Mouse (Mus musculus): ENCODE measurements around the gene Synpo2l.
A peak's percentile ranks its signal among the peaks of the same experiment; 100 is the strongest.
"Not testable (repeated sequence)": the region's sequence is repeated elsewhere in the genome, so short reads cannot be mapped to it uniquely, and the experiment has no call there.

Synpo2l gene

GRCm38 (mm10) chr14:20668154-20668810, at the start of gene Synpo2l:
Gene Synpo2l, minus strand, starts transcription at chr14:20668354.
- no peak for DNase-seq (ENCODE audit: low spot score)

- no peak for DNase-seq (ENCODE audit: low spot score)
These were observed 45.7 kb upstream of the Synpo2l start for GRCm38 (mm10) chr14:20713832-20714231.

- no peak for DNase-seq (ENCODE audit: low spot score)
These were observed 40.1 kb upstream of the Synpo2l start for GRCm38 (mm10) chr14:20708239-20708638.

- peak; percentile 90 for DNase-seq (ENCODE audit: low spot score)
These were observed 39.3 kb upstream of the Synpo2l start, which contains the start of gene Zswim8 for GRCm38 (mm10) chr14:20707201-20708190. Gene Zswim8, plus strand, starts transcription at chr14:20707552.

GRCm38 (mm10) chr14:20703461-20703860, 35.3 kb upstream of the Synpo2l start:
- DNase-seq (ENCODE audit: low spot score) = not testable (repeated sequence)

- DNase-seq (ENCODE audit: low spot score) = peak; percentile 91
These were observed 34.7 kb upstream of the Synpo2l start, which contains the start of gene Chchd1 for GRCm38 (mm10) chr14:20702741-20703381. Gene Chchd1, plus strand, starts transcription at chr14:20703006.

- no peak for DNase-seq (ENCODE audit: low spot score)
These were observed 34.1 kb upstream of the Synpo2l start for GRCm38 (mm10) chr14:20702096-20702740.

- no peak for DNase-seq (ENCODE audit: low spot score)
These were observed 33.4 kb upstream of the Synpo2l start for GRCm38 (mm10) chr14:20701554-20701953.

GRCm38 (mm10) chr14:20700362-20700761, 32.2 kb upstream of the Synpo2l start:
- no peak for DNase-seq (ENCODE audit: low spot score)

- DNase-seq (ENCODE audit: low spot score) = no peak
These were observed 30.4 kb upstream of the Synpo2l start for GRCm38 (mm10) chr14:20698515-20698914.

GRCm38 (mm10) chr14:20696986-20697385, 28.8 kb upstream of the Synpo2l start:
- DNase-seq (ENCODE audit: low spot score) = peak; percentile 70

- DNase-seq (ENCODE audit: low spot score) = no peak
These were observed 27.8 kb upstream of the Synpo2l start for GRCm38 (mm10) chr14:20695761-20696520.

GRCm38 (mm10) chr14:20694884-20695760, 27.0 kb upstream of the Synpo2l start, which contains the start of gene Fut11:
Gene Fut11, plus strand, starts transcription at chr14:20694968.
- DNase-seq (ENCODE audit: low spot score) = peak; percentile 88

GRCm38 (mm10) chr14:20694185-20694883, 26.2 kb upstream of the Synpo2l start:
- DNase-seq (ENCODE audit: low spot score) = no peak

- DNase-seq (ENCODE audit: low spot score) = no peak
These were observed 25.5 kb upstream of the Synpo2l start for GRCm38 (mm10) chr14:20693589-20694101.

GRCm38 (mm10) chr14:20691772-20692171, 23.6 kb upstream of the Synpo2l start:
- no peak for DNase-seq (ENCODE audit: low spot score)

- DNase-seq (ENCODE audit: low spot score) = no peak
These were observed 20.9 kb upstream of the Synpo2l start for GRCm38 (mm10) chr14:20689009-20689408.

- DNase-seq (ENCODE audit: low spot score) = no peak
These were observed 18.4 kb upstream of the Synpo2l start for GRCm38 (mm10) chr14:20686576-20686975.

- no peak for DNase-seq (ENCODE audit: low spot score)
These were observed 14.3 kb upstream of the Synpo2l start for GRCm38 (mm10) chr14:20682498-20682897.

Data from layer of hippocampus, adult 11-12 months (tissue).